Mouse (Mus musculus) kidney, adult 18-20 months (tissue): ENCODE data around the gene Gm4631.
"Not testable (repeated sequence)": the region's sequence is repeated elsewhere in the genome, so short reads cannot be mapped to it uniquely, and the experiment has no call there.

ENCODE experiments used
- DNase-seq: peaks from one replicate; pipeline ENCODE4 v3.0.0; 2021

Gene Gm4631

DNA sequence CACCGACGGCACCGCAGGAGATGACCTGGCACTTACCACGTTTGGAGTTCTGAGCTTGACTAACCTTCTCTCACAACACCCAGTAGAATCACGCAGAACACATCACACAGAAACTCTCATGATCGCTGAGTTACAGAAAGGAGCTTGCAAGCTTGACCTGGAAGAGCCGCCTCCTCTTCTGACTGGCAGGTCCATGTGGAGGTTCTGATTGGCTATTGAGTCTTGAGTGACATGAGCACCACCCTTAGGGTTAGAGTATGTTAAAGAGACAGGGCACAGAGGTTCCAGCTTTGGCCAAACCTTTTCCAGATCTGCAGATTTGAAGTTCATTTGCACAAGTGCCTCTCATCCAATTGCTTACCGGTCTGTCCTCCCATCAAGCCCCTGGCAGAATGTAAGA, at the start of gene Gm4631:
Gm4631 (minus strand) TSS at position 101 of the 400 bp plus-strand sequence.
- not testable (repeated sequence) for DNase-seq

DNA sequence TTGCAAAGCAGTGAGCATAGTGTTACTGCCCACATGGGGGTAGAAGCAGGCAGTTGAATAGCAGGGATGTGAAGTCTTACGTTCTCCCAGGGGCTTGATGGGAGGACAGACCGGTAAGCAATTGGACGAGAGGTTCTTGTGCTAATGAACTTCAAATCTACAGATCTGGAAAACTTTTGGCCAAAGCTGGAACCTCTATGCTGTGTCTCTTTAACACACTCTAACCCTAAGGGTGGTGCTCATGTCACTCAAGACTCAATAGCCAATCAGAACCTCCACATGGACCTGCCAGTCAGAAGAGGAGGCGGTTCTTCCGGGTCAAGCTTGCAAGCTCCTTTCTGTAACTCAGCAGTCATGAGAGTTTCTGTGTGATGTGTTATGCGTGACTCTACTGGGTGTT, 34.1 kb upstream of the Gm4631 start, which contains the start of gene Zfp968:
Zfp968 (plus strand) TSS at position 301 of the 400 bp plus-strand sequence.
- not testable (repeated sequence) for DNase-seq

DNA sequence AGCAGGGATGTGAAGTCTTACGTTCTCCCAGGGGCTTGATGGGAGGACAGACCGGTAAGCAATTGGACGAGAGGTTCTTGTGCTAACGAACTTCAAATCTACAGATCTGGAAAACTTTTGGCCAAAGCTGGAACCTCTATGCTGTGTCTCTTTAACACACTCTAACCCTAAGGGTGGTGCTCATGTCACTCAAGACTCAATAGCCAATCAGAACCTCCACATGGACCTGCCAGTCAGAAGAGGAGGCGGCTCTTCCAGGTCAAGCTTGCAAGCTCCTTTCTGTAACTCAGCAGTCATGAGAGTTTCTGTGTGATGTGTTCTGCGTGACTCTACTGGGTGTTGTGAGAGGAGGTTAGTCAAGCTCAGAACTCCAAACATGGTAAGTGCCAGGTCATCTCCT, 63.2 kb downstream of the Gm4631 start, which contains the start of gene Gm14440:
Gm14440 (plus strand) TSS at position 301 of the 400 bp plus-strand sequence.
- not testable (repeated sequence) for DNase-seq
